Mouse (Mus musculus): ENCODE results near the gene Yjefn3. TPM values are rescaled to one million over a fixed set of nuclear protein-coding genes. Genes with fewer than 3 reads are reported as not detected.

The Yjefn3 gene
- total RNA-seq, 2 experiments from 2014 or later, result 9.0 to 9.5 TPM

Other genes with a start within 250 kb of the Yjefn3 start
- 1 to 10 TPM; 1.1 to 1.3 TPM for gene Zfp964, start 248.2 kb downstream of the Yjefn3 start, total RNA-seq (2021)
- gene Zfp869, start 192.0 kb downstream of the Yjefn3 start, total RNA-seq (2021), result 10 to 100 TPM; 12.7 to 12.8 TPM
- 1 to 10 TPM; 4.0 to 5.0 TPM for gene Zfp963, start 152.7 kb downstream of the Yjefn3 start, total RNA-seq (2021)
- 1 to 10 TPM; 2.6 to 3.9 TPM for gene Gm20422, start 127.8 kb downstream of the Yjefn3 start, total RNA-seq (2021)
- 10 to 100 TPM; 13.4 to 17.8 TPM for gene Atp13a1, start 111.5 kb downstream of the Yjefn3 start, total RNA-seq (2021)
- gene Zfp866, start 111.5 kb downstream of the Yjefn3 start, total RNA-seq (2021), result 10 to 100 TPM; 11.5 to 17.7 TPM
- 1 to 10 TPM; 3.3 to 5.8 TPM for gene Gmip, start 94.0 kb downstream of the Yjefn3 start, total RNA-seq (2021)
- gene Lpar2, start 80.3 kb downstream of the Yjefn3 start, total RNA-seq (2021), result under 1 TPM; 0.07 to 0.25 TPM
- gene Pbx4, start 70.2 kb downstream of the Yjefn3 start, total RNA-seq (2021), result 1 to 10 TPM in 1 of 2 experiments, under 1 TPM in 1; 0.47 to 1.1 TPM
- 10 to 100 TPM; 25.3 to 28.4 TPM for gene Cilp2, start 15.0 kb downstream of the Yjefn3 start, total RNA-seq (2021)
- under 1 TPM in 1 of 2 experiments, not detected in 1; 0.38 TPM for gene Tssk6, start 528 bp downstream of the Yjefn3 start, total RNA-seq (2021)
- gene Ndufa13, start 154 bp downstream of the Yjefn3 start, total RNA-seq (2021), result 100 to 1,000 TPM; 236 to 268 TPM
- gene Gatad2a, start 93.7 kb upstream of the Yjefn3 start, total RNA-seq (2021), result 10 to 100 TPM; 40.4 to 46.5 TPM
- 10 to 100 TPM; 27.8 to 30.9 TPM for gene Mau2, start 140.0 kb upstream of the Yjefn3 start, total RNA-seq (2021)
- gene Sugp1, start 140.1 kb upstream of the Yjefn3 start, total RNA-seq (2021), result 10 to 100 TPM; 20.2 to 22.5 TPM
- gene Tm6sf2, start 170.2 kb upstream of the Yjefn3 start, total RNA-seq (2021), result not detected
- gene Hapln4, start 180.7 kb upstream of the Yjefn3 start, total RNA-seq (2021), result under 1 TPM; 0.07 to 0.36 TPM
- gene Ncan, start 218.2 kb upstream of the Yjefn3 start, total RNA-seq (2021), result under 1 TPM; 0.61 to 0.81 TPM
- gene Nr2c2ap, start 228.6 kb upstream of the Yjefn3 start, total RNA-seq (2021), result 1 to 10 TPM; 6.3 to 7.1 TPM
- 10 to 100 TPM in 1 of 2 experiments, 1 to 10 TPM in 1; 8.2 to 10.1 TPM for gene Rfxank, start 236.4 kb upstream of the Yjefn3 start, total RNA-seq (2021)
- gene Borcs8, start 236.8 kb upstream of the Yjefn3 start, total RNA-seq (2021), result 10 to 100 TPM; 17.0 to 23.9 TPM
- gene Mef2b, start 237.0 kb upstream of the Yjefn3 start, total RNA-seq (2021), result under 1 TPM; 0.35 to 0.45 TPM